Mouse (Mus musculus) neural tube, embryonic 11.5 days (tissue): ENCODE data around the gene Spred2. TPM values are rescaled to one million over a fixed set of nuclear protein-coding genes. Genes with fewer than 3 reads are reported as not detected.
"Not testable (repeated sequence)": the region's sequence is repeated elsewhere in the genome, so short reads cannot be mapped to it uniquely, and the experiment has no call there.

ENCODE experiments used
- ATAC-seq: fragments of 200-750 bp; cut with Nextera tagmentation; 2 replicates; pipeline ENCODE4 v1.8.0; 2017; ENCODE audit warnings: moderate number of reproducible peaks, mild to moderate bottlenecking, moderate TSS enrichment, moderate library complexity; ENCODE audit not compliant: insufficient read depth, low FRiP score, low TSS enrichment
- DNase-seq: peaks from one replicate; pipeline ENCODE4 v3.0.0-alpha.2; 2015; ENCODE audit warnings: low spot score
- H3K27ac ChIP-seq: fragments of 300-500 bp; sonication (generic); 2 replicates; pipeline ENCODE4 v1.5.1; 2014; ENCODE audit warnings: low read depth, mild to moderate bottlenecking, low read length
- H3K27me3 ChIP-seq: fragments of 300-500 bp; sonication (generic); 2 replicates; pipeline ENCODE4 v1.6.1; 2014; ENCODE audit warnings: mild to moderate bottlenecking, low read length, mixed read lengths; ENCODE audit not compliant: control insufficient read depth, insufficient read depth
- H3K36me3 ChIP-seq: fragments of 300-500 bp; sonication (generic); 2 replicates; pipeline ENCODE4 v1.6.1; 2014; ENCODE audit warnings: mild to moderate bottlenecking, low read length, moderate library complexity, mixed read lengths; ENCODE audit not compliant: control insufficient read depth, insufficient read depth
- H3K4me1 ChIP-seq: fragments of 300-500 bp; sonication (generic); 2 replicates; pipeline ENCODE4 v1.6.1; 2014; ENCODE audit warnings: low read length, mixed read lengths; ENCODE audit not compliant: control insufficient read depth, insufficient read depth
- H3K4me2 ChIP-seq: fragments of 300-500 bp; sonication (generic); 2 replicates; pipeline ENCODE4 v1.6.1; 2014; ENCODE audit warnings: low read depth, mild to moderate bottlenecking, moderate library complexity
- H3K4me3 ChIP-seq: fragments of 300-500 bp; sonication (generic); 2 replicates; pipeline ENCODE4 v1.5.1; 2014; ENCODE audit warnings: low read depth, low read length
- H3K9ac ChIP-seq: fragments of 300-500 bp; sonication (generic); 2 replicates; pipeline ENCODE4 v1.6.1; 2014; ENCODE audit warnings: mild to moderate bottlenecking, low read length
- H3K9me3 ChIP-seq: fragments of 300-500 bp; sonication (generic); 2 replicates; pipeline ENCODE4 v1.6.1; 2016; ENCODE audit warnings: low read length; ENCODE audit not compliant: control insufficient read depth
- WGBS: fragments of 180-500 bp; shearing (Covaris S2); extraction: QIAGEN DNeasy Blood & Tissue Kit; methylation state at CpG from one replicate; pipeline ENCODE4 v1.1.7; 2014; 5-methylcytosine and 5-hydroxymethylcytosine counted together
- polyA plus RNA-seq: library from polyadenylated mRNA; unstranded; fragments of >200 nt; fragmentation: Nextera tagmentation; extraction: Ambion mirVana; gene quantifications from 2 replicates; pipeline ENCODE4 v1.2.1, GENCODE M21; 2014

Gene Spred2
- polyA plus RNA-seq, 1 experiment from 2014 or later, result 6.2 TPM

GRCm38 (mm10) chr11:20059736-20060135, 135.6 kb downstream of the Spred2 start:
- Histone ChIP-seq H3K27me3 (no peaks in the 10 kb centered on the region), H3K4me1 (no peaks in the 10 kb centered on the region), H3K36me3 (peaks cover 6% of the 10 kb centered on the region; the same call in 1 of the 2 replicates), H3K27ac (no peak overlapping the region), H3K4me3 (no peak overlapping the region), H3K9ac (no peak overlapping the region), H3K9me3 (no peaks in the 10 kb centered on the region), H3K4me2 (no peak overlapping the region)
- no peak for ATAC-seq
- 88% methylated on average over 3 of the region's 3 CpGs for WGBS
- no peak for DNase-seq

- WGBS, result 75% methylated on average over 9 of the region's 9 CpGs
- DNase-seq, H3K36me3 ChIP-seq, H3K9ac ChIP-seq, H3K9me3 ChIP-seq, H3K27ac ChIP-seq, H3K4me3 ChIP-seq, H3K27me3 ChIP-seq, H3K4me1 ChIP-seq, H3K4me2 ChIP-seq, ATAC-seq: not testable (repeated sequence)
Observed at GRCm38 (mm10) chr11:20062801-20063200, 138.6 kb downstream of the Spred2 start.

DNA sequence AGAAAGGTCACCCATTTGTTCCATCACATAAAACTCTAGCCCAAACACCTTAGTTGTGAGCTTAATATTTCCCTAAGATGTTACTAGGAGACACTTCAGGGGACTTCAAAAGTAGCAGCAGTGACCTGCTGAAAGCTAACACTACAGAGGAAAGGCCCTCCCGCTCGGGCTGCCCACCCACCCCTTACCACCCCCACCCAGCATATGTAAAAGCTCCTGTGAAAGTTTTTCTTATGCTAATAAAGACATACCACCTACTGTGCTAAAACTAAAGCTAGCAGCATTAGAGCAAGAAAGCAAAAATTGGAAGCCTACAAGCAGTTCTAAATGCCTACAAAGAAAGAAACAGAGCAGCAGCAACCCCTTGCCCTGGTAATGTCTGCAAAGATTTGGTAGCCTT, 139.9 kb downstream of the Spred2 start:
- not testable (repeated sequence) for H3K4me3 ChIP-seq, H3K9me3 ChIP-seq, ATAC-seq, H3K36me3 ChIP-seq, DNase-seq, H3K4me2 ChIP-seq, H3K4me1 ChIP-seq, H3K27me3 ChIP-seq, H3K27ac ChIP-seq, H3K9ac ChIP-seq
- WGBS, result 16% methylated on average over 2 of the region's 2 CpGs

GRCm38 (mm10) chr11:20064926-20065325, 140.8 kb downstream of the Spred2 start:
- no peaks in the 10 kb centered on the region for H3K4me1 ChIP-seq
- H3K4me3 ChIP-seq, result no peak overlapping the region
- DNase-seq (no peak), ATAC-seq (no peak)
- H3K9ac ChIP-seq, result no peak overlapping the region
- WGBS, result 90% methylated on average over 2 of the region's 2 CpGs
- no peaks in the 10 kb centered on the region for H3K9me3 ChIP-seq
- no peak overlapping the region for H3K4me2 ChIP-seq
- H3K27ac ChIP-seq, result no peak overlapping the region
- H3K36me3 ChIP-seq, result peaks cover 3% of the 10 kb centered on the region; the same call in 1 of the 2 replicates
- no peaks in the 10 kb centered on the region for H3K27me3 ChIP-seq

DNA sequence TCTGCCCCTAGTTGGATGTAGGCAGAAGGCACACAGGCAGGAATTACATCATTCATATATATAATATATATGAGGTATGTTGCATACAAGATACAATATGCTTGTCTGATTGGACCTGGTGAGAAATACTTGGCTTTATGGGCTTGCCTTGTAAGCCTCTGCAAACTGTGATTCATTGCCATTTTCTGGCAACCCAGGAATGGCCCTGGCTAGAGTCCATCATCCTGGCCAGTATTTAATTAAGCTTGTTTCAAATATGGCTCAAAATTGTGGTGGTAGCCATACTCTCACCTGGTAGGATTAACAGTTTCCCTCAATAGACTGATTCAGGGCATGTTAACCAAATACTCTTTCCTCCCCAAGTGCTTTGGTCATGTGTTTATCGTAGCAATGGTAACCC, 141.9 kb downstream of the Spred2 start:
- no peaks in the 10 kb centered on the region for H3K9me3 ChIP-seq
- no peaks in the 10 kb centered on the region for H3K27me3 ChIP-seq
- peaks cover 4% of the 10 kb centered on the region; the same call in 1 of the 2 replicates for H3K36me3 ChIP-seq
- H3K27ac ChIP-seq, result no peak overlapping the region
- WGBS, result 100% methylated on average over 1 of the region's 1 CpGs
- DNase-seq (no peak), ATAC-seq (no peak)
- no peak overlapping the region for H3K4me2 ChIP-seq
- no peak overlapping the region for H3K4me3 ChIP-seq
- no peak overlapping the region for H3K9ac ChIP-seq
- H3K4me1 ChIP-seq, result no peaks in the 10 kb centered on the region

DNA sequence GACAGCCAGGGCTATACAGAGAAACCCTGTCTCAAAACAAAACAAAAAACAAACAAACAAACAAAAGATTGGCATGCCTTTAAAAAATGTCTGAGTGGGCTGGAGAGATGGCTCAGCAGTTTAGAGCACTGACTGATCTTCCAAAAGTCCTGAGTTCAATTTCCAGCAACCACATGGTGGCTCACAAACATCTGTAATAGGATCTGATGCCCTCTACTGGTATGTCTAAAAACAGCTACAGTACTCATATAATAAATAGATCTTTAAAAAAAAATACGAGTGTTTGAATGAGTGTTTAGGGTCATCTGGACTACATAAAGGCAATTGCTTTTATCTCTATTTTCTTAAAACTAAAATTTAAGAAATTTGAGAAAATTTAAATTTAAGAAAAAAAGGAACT, 143.3 kb downstream of the Spred2 start:
- Histone ChIP-seq H3K4me1 (no peaks in the 10 kb centered on the region), H3K4me3 (no peak overlapping the region), H3K27me3 (no peaks in the 10 kb centered on the region), H3K4me2 (no peak overlapping the region), H3K27ac (no peak overlapping the region), H3K9ac (no peak overlapping the region), H3K36me3 (peaks cover 4% of the 10 kb centered on the region; the same call in 1 of the 2 replicates), H3K9me3 (no peaks in the 10 kb centered on the region)
- 65% methylated on average over 1 of the region's 1 CpGs for WGBS
- no peak for ATAC-seq
- no peak for DNase-seq

GRCm38 (mm10) chr11:20068346-20069004, 144.3 kb downstream of the Spred2 start:
- no peak overlapping the region for H3K9ac ChIP-seq
- no peaks in the 10 kb centered on the region for H3K27me3 ChIP-seq
- peaks cover 4% of the 10 kb centered on the region; the same call in 1 of the 2 replicates for H3K36me3 ChIP-seq
- DNase-seq (no peak), ATAC-seq (no peak)
- 99% methylated on average over 6 of the region's 6 CpGs for WGBS
- H3K9me3 ChIP-seq, result no peaks in the 10 kb centered on the region
- no peaks in the 10 kb centered on the region for H3K4me1 ChIP-seq
- no peak overlapping the region for H3K27ac ChIP-seq
- H3K4me3 ChIP-seq, result no peak overlapping the region
- H3K4me2 ChIP-seq, result no peak overlapping the region

DNA sequence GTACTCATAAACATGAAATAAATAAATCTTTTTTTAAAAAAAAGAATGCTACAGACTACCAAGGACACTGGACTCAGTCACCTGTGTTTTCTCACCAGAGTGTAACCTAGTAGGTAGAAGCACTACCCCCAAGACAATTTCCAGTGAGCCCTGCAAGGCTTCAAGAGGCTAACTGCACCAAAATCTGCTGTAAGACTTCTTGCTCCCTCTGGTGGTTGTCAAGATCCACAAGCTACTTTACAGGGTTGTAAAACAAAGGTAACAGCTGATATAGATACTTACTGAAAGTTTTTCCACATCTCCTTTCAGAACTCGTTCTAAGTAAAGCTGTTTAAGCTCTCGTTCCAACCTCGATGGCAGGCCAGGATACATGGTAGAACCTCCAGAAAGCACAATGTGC, 148.0 kb downstream of the Spred2 start:
- Histone ChIP-seq H3K27me3 (no peaks in the 10 kb centered on the region), H3K4me2 (no peak overlapping the region), H3K4me1 (no peaks in the 10 kb centered on the region), H3K36me3 (peaks cover 8% of the 10 kb centered on the region), H3K27ac (no peak overlapping the region), H3K9ac (no peak overlapping the region), H3K9me3 (no peaks in the 10 kb centered on the region), H3K4me3 (no peak overlapping the region)
- DNase-seq (peak; percentile 11), ATAC-seq (no peak)
- 87% methylated on average over 3 of the region's 3 CpGs for WGBS

GRCm38 (mm10) chr11:20072826-20073225, 148.7 kb downstream of the Spred2 start:
- peaks cover 8% of the 10 kb centered on the region for H3K36me3 ChIP-seq

More at GRCm38 (mm10) chr11:20072826-20073225, 148.7 kb downstream of the Spred2 start:
- Histone ChIP-seq H3K27ac (no peak overlapping the region), H3K4me2 (no peak overlapping the region), H3K9ac (no peak overlapping the region), H3K27me3 (no peaks in the 10 kb centered on the region), H3K9me3 (no peaks in the 10 kb centered on the region), H3K4me3 (no peak overlapping the region), H3K4me1 (no peaks in the 10 kb centered on the region)
- DNase-seq (no peak), ATAC-seq (no peak)
- WGBS, result 98% methylated on average over 5 of the region's 5 CpGs
